Mouse (Mus musculus) gastrocnemius, postnatal 10 days (tissue): ENCODE measurements at regions not wholly inside any gene's neighbourhood (a gene's known extent, or its start where the extent isn't known, plus 50 kb on each side); places are given as distances from the start of the nearest gene placed in this dataset.

Experiments used
- DNase-seq: peaks from one replicate; pipeline ENCODE4 v3.0.0; 2021; ENCODE audit warnings: mixed read lengths

DNA sequence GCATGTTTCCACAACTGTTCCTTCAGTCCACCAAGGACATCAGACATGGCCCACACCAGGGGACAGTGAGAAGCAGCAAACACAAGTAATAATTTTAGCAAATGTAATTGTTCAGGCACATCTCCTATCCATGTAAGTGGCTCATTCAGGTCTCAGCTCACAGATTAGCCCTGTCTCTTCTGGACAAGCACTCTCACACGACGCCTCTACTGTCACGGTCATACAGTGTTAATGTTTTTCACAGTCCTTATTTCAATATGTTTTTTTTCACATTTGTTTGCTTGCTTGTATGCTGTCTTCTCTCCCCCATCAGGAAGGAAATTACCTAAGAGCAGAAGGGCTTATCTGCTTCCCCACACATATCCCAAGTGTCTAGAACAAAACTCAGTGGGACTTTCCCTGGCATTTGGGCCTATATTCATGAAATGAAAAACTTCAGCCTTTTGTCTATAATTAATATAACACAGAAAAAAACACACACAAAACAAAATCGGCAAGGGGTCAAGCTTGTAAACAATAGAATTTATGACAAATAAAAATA, 299.5 kb downstream of the Icos start:
- no peak for DNase-seq

DNA sequence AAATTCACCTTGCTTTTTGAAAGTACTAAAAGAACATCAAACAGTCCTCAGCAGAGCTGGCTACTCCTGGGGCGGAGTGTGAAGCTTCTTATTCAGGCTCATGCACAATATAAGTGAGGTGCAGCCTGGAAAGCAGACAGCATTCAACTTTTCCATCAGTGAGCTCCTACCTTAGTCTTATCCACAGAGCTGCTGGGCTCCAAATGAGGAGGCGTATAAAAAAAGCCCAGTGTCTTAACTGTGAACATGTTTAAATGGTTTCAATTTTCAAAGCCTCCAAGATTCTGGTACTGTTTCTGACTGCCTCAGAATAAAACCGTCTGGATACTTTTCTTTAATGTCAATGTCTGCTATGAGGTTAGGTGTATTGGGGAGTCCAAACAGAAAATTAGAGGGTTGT, 310.5 kb downstream of the Icos start:
- DNase-seq: no peak

DNA sequence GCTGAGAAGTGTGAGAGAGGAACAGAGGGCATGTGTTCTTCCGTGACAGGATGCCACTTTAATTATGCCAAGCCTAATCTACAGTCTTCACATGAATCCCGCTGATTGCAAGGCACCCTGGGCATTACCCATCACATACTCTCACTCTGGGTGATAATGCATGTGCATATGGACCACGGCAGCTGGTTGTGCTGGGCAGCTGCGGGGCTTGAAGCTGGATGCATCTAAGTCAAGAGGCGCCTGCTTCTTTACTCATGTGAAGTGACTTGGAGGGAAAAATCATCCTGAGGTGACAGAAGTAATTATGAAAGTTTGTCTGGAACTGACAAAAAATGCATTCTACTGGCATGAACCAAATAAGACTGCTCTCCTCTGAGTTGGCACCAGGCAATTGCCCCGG, 311.2 kb downstream of the Icos start:
- DNase-seq: no peak

DNA sequence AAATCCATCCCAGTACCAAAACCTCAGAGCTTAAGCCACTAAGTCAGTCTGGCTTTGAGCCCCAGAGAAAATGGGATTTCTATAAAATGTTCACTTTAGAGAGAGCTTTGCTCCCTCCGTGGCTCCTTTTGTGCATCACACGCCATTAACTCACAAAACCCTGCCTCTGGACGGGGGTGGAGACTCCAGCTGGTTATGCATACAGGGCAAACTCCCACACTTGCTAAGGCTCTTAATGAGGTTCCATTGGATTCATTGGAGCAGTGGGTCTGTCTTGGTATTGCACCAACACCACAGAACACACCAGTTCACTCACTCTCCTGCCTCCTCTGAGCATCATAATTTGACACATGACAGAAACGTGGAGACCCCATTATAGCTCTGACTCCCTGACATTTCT, 311.8 kb downstream of the Icos start:
- no peak for DNase-seq

DNA sequence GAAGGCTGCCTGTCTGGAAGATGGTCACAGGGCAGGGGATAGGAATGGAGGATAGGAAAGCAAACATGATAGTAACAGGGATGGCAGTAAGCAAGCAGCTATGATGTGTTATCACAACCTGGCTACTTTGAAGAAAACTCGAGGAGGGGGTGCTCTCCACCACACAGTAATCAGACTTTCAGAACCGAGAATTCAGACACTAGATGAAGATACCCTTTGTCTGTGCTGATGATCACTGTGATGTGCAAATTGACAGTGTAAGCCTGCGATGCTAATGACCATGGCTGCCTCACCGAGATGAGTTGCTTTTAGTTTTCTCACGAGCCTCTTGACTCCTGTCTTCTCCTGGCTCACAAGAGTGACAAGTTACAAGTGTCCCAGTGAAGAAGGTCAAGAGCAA, 315.4 kb downstream of the Icos start:
- DNase-seq: no peak

DNA sequence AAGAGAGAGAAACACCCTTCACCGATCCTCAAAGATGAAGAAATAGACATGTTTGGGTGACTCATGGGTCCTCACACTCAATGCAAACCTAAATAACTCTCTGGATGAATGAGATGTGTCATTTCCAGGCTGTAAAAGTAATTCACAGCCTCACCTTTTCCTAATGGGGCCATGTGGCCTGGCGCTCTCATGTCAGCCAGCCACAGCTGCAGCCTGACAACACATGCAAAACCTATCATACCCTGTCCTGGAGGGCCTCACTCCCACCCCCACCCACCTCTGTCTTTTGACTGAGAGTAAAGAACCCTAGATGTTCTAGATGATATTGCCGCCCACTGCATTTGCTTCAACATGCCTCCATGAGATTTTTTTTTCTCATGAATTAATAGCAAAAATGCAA, 317.5 kb downstream of the Icos start:
- no peak for DNase-seq

DNA sequence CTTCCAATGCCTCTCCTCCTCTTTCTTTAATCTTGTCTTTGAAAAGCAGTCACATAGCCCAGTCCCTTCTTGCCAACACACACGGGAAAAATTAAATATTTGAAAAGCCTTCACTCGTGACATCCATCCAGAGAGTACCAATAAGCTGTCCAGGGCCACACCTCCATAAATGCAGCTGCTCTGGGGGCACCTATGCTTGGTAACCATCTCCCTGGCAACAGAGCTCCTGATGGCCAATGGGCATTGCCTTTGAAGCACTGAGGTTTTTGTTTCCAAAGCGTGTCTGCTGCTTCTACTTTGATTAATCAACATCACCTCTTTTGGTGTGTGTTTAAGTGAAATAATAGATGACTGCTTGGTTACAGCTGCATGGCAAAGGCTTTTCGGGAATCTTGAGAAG, 319.1 kb downstream of the Icos start:
- no peak for DNase-seq

DNA sequence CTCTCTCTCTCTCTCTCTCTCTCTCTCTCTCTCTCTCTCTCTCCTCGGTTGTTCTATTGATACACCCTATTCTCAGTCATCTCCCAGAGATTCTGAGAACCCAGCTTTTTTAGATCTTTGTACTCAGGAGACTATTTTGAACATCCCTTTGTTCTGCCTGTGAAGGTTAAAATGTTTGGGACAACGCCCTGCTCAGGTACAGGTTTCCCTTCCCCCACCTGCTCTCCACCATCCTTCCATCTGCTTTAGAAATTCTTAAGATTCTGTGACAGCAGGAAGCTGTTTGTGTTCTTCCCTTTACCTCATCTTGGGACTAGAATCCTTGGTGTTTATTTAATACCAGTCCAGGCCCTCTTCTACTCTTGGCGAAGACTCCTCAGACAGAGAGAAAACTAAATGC, 319.6 kb downstream of the Icos start:
- DNase-seq: no peak

DNA sequence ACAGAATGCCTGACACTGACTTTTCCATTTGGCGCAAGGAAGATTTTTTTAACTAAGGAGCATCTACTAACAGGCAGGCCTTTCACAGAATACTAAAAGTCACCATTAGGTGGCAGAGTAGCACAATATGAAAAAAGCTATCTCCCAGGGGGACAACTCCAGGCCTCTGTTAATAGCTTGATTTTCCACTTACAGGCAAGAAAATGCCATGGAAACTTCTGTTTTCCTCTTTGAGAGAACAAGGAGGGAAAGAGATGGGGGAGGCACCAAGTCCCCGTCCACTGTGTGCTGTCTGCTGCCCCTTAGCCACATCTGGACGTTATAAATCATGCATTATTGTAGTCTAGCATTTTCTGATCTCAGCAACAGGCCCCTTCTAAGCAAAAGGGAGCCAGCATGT, 320.3 kb downstream of the Icos start:
- no peak for DNase-seq

DNA sequence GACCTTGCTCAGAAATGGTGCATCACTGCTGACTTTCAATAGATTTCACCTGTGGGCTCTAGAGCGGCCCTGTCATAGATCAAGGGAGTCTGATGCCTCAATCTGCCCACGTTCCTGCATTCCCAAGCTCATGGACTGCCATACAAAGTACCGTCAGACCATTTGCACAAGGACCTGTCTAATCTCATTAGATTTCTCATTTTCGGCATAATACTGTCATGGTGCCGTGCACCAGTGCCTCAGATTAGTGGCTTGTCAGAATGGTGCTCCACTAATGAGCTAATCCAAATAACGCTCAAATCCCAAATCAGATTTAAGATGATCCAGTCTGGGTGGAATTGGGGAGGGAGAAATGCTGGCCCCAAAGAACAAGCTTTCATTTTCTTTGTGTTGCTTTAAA, 321.1 kb downstream of the Icos start:
- no peak for DNase-seq

DNA sequence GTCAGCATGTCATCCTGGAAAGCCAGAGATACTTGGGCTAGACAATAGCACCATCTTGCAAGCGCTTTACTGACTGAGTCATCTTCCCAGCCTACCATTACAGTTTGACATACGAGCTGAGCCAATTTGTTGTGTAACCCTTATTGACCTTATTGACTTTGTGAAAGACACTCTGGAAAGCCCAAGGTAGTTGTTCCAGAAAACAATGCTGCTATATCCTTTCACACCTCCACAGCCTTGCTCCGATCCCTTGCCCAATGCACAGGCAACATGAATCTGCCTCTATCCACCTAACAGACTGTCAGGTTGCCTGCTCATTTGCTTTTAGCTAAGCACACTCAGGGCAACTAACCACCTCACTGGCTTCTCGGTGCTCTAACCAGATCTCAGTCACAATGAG, 322.8 kb downstream of the Icos start:
- no peak for DNase-seq

DNA sequence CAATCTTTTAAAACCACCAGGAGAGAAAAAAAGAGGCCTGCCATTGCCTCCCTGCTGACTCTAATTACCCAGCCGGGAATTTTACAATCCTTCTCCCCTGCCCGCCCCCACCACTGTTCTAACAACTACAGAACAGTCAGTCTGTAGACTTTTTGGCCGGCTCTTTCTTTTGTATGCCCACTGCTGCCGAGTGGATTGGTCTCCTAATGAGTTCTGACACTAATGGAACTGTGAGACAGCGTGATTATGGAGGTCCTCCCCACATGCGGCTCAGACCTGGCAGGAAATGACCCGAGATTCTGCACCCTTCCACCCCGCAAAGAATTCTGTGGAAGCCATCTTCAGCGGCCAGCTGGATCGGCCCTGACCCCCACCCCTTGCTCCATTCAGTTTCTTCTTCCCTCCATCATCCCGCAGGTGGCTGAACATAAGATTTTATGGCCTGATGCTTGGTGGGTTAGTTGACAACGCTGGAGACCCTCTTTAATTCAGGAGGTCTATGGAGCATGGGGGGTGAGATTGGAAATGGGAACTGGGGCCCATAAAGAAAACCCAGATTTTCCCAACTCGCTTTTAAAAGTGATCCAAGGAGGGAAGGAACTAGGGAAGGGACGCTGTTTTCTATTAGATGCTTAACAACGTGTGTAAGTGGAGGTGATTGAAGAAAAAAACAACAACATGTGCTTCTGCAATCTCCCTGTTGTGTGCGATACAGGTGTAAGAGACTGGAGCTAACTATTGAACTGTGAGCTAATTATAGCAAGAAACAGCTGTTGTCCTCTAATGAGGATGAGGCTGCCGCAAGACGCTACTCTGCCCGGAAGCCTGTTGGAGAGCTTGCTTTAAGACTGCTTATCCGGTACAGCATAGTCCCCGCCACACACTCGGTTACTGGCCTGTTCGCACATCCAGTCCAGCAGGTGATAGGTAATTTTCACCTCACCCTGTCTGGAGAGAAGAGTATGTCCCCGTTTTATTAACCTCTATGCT, 323.6 kb downstream of the Icos start:
- DNase-seq: no peak

DNA sequence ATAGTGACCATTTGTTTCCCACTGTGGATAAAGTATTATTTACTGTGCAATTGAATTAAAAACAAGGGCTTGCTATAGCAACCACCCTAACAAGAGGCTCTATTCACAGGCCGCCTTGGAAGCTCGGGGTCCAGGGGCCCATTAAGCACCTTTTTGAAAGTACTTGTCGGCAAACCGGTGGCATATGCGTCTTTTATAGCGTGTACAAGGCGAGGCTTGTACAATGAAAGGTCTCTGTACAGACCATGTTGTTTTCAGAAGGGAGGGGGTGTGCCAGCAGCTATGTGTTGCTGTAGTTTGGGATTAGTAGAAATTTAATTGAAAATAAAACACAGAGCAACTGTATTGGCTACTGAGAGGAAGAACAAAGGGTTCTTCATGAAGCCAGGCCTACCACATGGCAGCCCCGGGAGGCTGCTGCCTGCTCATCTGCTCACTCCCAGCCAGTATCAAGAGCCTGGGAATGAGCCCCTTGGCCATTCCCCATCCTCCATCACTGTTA, 324.9 kb downstream of the Icos start:
- no peak for DNase-seq

DNA sequence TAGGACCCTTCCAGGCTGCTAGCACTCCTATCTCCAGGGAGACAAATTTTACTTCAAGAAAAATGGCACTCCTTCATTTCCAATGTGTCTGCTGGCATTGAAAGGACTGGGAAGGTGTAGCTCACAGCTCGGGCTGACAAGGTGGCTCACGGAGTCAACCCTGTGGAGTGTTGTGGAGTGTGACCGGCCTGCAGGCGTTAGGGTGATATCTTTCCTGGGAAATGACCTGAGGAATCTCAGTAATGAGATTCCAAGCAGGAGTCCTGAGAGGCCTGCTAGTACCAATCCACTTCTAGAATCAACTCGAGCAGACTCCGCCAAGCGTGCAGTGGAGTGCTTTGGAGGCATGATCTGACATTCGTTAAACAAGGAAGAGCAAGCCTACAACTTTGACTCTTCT, 328.6 kb downstream of the Icos start:
- no peak for DNase-seq

DNA sequence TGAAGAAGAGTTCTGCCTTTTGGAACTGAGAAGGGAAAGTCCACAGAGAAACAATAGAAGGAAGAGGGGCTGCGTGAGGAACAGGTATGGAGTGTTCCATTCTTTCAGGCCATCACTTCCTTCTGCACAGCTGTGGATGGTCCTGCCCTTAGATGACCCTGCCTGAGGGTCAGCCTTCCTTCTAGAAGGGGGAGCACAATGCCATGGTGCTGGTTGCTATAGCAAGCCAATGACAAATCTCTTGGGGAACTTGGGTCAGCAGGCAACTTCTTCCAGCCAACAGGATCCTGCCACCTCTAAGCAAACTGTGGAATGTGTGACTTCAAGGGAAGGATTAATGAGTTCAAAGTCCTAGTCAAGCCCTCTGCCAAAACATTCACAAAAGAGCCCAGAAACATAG, 329.1 kb upstream of the Pard3b start:
- DNase-seq: no peak

DNA sequence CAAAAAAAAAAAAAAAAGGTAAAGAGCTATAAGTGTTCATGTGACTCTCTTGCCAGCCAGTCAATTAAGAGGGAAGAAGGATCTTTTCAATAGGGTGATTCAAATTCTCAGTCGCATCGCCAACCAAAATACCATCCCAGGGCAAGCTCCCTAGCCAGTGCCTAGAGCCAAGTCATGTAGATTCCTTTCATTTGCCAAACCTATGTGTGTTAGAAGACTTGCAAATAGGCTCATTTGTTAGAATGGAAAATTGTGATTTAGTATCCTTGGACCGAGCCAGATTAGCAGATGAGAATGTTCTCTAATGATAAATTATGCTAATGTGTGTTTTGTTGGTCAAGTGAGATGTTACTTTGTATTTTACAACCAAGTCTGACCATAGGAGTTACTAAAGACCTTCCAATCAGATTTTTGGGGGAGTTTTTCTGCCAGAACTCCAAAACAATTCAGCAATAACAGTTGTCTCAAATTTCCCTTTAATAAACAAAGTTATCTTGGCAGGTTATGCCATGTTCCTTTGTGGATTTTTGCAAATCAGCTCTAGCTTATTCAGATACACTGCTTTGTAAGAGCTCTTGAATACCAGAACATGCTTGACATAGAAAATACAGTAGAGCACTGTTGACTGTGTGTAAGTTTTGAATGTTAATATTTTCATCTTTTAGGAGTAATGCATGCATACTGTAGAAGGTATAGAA, 328.4 kb upstream of the Pard3b start:
- DNase-seq: no peak

DNA sequence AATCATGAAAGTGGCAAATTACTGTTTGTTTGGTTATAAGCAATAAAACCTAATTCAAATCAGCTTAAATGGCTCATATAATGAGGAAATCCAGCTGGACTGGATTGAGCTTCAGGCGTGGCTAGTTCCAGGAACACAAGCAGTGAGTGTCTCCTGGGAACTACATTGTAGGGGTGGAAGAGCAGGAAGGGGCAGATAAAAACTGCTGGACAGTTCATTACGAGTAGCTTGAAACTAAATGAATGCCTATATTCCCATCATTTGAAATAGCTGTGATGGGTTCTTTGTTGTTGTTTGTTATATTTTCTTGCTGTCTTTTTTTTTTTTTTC, 327.9 kb upstream of the Pard3b start:
- DNase-seq: no peak

DNA sequence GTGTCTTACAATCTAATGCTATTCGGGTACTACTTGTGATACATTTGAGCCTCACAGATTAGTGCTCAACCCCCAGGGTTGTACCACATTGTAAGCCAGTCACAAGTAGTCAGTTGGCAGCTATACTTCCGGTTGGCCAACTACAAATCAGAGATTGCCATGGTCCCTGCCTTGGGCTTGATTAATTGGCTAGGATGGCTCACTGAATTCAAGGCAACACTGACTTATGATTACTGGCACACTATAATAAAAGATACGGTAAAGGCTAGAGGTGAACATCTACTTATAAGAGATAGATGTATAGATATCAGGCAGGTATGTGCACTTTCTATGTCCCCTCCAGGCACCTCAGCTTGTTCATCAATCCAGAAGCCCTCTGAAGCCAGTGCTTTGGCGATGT, 325.4 kb upstream of the Pard3b start:
- DNase-seq: no peak

DNA sequence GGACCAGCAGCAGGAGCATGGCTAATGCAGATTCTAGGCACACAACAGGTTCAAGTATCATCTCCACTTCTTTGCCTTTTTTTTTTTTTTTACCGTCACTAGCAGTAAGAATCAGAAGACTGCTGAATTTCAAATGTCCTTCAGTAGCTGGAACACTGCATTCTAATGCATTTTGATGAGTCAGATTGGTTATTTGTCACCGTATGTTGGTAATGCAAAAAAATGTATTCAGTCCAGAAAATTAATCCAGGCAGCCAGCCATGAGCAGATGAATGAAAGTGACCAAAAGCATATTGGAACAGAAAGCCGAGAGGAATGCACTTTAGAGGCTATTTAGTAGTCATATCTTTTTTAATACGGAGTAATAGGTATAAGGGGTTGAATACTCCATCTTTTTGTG, 322.4 kb upstream of the Pard3b start:
- DNase-seq: no peak

DNA sequence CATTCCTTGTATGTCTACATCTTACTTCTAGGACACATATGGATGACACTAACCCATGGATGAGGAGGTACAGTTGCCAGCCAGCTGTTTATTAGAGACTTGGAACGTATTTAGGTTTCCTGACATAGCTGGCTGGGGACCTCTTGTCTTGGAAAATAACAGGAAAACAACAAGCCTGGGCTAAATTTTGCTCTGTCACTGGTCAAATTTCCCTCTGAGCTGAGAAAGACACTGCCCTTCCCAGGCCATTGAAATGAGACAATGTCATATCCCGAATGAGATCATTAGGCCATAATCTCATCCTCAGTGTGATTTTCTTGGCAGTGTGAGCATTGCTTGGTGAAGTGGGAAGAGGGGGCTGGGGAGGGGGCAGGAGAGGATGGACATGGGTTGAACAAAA, 321.9 kb upstream of the Pard3b start:
- no peak for DNase-seq

DNA sequence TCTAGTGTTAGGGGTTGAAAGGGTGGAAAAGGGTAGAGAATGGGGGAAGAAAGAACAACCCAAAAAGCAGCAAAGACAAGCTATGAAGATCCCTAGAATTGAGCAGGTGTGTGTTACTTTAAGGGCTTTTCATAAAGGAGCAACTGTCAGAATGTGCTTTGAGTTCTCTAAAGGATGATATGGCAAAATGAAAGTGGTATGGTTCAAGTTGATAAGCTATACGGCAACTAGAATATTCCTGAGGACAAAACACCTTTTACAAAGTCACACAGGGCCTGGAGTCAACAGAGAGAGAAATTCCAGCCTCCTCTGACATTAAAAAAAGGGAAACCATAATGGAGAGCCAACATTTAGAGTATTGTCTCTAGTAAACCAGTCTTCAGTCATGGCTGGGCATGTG, 320.6 kb upstream of the Pard3b start:
- no peak for DNase-seq

DNA sequence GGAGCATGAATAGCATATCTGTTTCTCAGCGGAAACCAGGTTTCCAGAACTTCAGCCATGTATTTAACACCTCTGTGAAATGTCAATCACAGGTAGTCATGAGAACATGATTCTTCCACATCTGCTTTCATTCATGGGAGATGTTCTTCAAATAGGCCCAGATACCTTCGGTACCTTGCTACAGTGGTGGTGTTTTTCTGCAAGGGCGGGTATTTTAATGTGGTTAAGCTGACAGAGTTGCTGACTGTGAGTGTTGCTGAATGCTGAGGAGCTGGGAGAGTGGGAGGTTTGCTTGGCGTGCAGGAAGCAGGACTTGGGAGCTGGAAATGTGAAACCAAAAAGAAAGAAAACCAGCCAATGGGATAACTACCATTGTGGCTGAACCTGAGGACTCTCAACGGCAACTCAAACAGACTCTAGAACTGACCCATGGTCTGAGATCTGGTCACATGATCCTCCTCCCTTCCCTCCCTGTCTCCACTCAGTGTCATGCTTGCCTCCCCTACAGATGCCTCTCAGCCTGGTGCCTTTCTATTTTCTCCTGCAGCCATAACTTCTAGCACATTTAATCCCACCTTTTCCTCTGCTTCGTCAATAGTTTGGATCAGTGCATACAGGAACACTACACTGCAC, 317.0 kb upstream of the Pard3b start:
- no peak for DNase-seq

DNA sequence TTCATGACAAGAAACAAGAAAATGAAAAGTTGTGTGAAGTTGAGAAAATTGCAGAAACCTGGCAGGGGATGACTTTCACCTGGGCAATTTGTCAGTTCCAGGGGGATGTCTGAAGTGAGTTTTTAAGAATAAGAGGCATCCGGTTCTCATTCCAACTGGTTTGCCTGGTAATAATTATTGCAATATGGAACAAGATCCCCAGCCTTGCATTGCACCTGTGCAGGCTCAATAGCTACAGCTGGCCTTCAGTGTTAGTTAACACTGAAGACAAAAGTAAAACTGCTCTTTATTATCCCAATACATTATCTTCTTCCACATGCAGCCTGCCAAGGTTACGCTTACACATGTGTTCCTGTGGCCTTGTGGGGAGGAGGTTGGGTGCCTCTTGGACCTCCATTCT, 307.2 kb upstream of the Pard3b start:
- no peak for DNase-seq
